Mouse (Mus musculus) erythroblast, embryonic 14.5 days (primary cell): ENCODE data around the gene Magi1. TPM values are rescaled to one million over a fixed set of nuclear protein-coding genes. Genes with fewer than 3 reads are reported as not detected.

Experiments used
- H3K27me3 ChIP-seq: 2 replicates; pipeline ENCODE4 v1.6.1; 2012; ENCODE audit warnings: inconsistent platforms; ENCODE audit not compliant: control insufficient read depth
- H3K36me3 ChIP-seq: 2 replicates; pipeline ENCODE4 v1.6.1; 2012; ENCODE audit warnings: mild to moderate bottlenecking, inconsistent platforms; ENCODE audit not compliant: control insufficient read depth
- H3K4me1 ChIP-seq: 2 replicates; pipeline ENCODE4 v1.6.1; 2012; ENCODE audit warnings: inconsistent platforms; ENCODE audit not compliant: control insufficient read depth
- H3K4me3 ChIP-seq: replicated peaks from 2 replicates; pipeline ENCODE3; 2012; ENCODE audit warnings: moderate library complexity, mild to moderate bottlenecking, inconsistent platforms
- H3K9me3 ChIP-seq: 2 replicates; pipeline ENCODE4 v1.6.1; 2012; ENCODE audit warnings: low read length, inconsistent platforms, mixed read lengths; ENCODE audit not compliant: control insufficient read depth
- GATA1 ChIP-seq: IDR thresholded peaks from 2 replicates; pipeline ENCODE4 v1.6.1; 2012; ENCODE audit warnings: low read length, inconsistent platforms, mixed read lengths
- TAL1 ChIP-seq: IDR thresholded peaks from 3 replicates; pipeline ENCODE4 v1.6.1; 2012; ENCODE audit warnings: low read length, inconsistent platforms, mixed read lengths
- polyA plus RNA-seq: library from polyadenylated mRNA; stranded (reverse); fragments of >175 nt; gene quantifications from 2 replicates; pipeline ENCODE4 v1.2.3, GENCODE M21; 2012

Magi1 gene
- polyA plus RNA-seq, 1 experiment = 0.16 TPM

- H3K4me3 ChIP-seq = no peak overlapping the region
- no peaks in the 10 kb centered on the region for H3K4me1 ChIP-seq
- H3K27me3 ChIP-seq = no peaks in the 10 kb centered on the region
- no peak for TF ChIP-seq GATA1
- no peak for TF ChIP-seq TAL1
- H3K36me3 ChIP-seq = no peaks in the 10 kb centered on the region
- H3K9me3 ChIP-seq = no peaks in the 10 kb centered on the region
Observed at GRCm38 (mm10) chr6:93818494-93818893, 465.2 kb downstream of the Magi1 start.

GRCm38 (mm10) chr6:93805407-93805936, 478.2 kb downstream of the Magi1 start:
- H3K4me3 ChIP-seq = no peak overlapping the region
- H3K27me3 ChIP-seq = no peaks in the 10 kb centered on the region
- no peak for TF ChIP-seq GATA1
- TF ChIP-seq TAL1 = no peak
- H3K36me3 ChIP-seq = no peaks in the 10 kb centered on the region
- no peaks in the 10 kb centered on the region for H3K9me3 ChIP-seq
- peaks cover 3% of the 10 kb centered on the region; the same call in 1 of the 2 replicates for H3K4me1 ChIP-seq

- TF ChIP-seq GATA1 (no peak), TAL1 (no peak)
- H3K9me3 ChIP-seq = no peaks in the 10 kb centered on the region
- H3K4me1 ChIP-seq = peaks cover 3% of the 10 kb centered on the region; the same call in 1 of the 2 replicates
- no peak overlapping the region for H3K4me3 ChIP-seq
- no peaks in the 10 kb centered on the region for H3K36me3 ChIP-seq
- no peaks in the 10 kb centered on the region for H3K27me3 ChIP-seq
Observed at GRCm38 (mm10) chr6:93802390-93802789, 481.3 kb downstream of the Magi1 start.

- TF ChIP-seq TAL1 (no peak), GATA1 (no peak)
- H3K4me3 ChIP-seq = no peak overlapping the region
Observed at GRCm38 (mm10) chr6:93800465-93800864, 483.3 kb downstream of the Magi1 start.

GRCm38 (mm10) chr6:93792309-93793215, 491.2 kb downstream of the Magi1 start:
- Histone ChIP-seq H3K9me3 (no peaks in the 10 kb centered on the region; the same call in none of the 2 replicates), H3K36me3 (no peaks in the 10 kb centered on the region), H3K4me1 (no peaks in the 10 kb centered on the region), H3K4me3 (no peak overlapping the region), H3K27me3 (no peaks in the 10 kb centered on the region)
- no peak for TF ChIP-seq GATA1
- no peak for TF ChIP-seq TAL1

More at GRCm38 (mm10) chr6:93800465-93800864, 483.3 kb downstream of the Magi1 start:
- Histone ChIP-seq H3K27me3 (no peaks in the 10 kb centered on the region), H3K9me3 (no peaks in the 10 kb centered on the region), H3K36me3 (no peaks in the 10 kb centered on the region), H3K4me1 (peaks cover 3% of the 10 kb centered on the region; the same call in 1 of the 2 replicates)

- no peaks in the 10 kb centered on the region for H3K36me3 ChIP-seq
- TF ChIP-seq TAL1 = no peak
- no peak for TF ChIP-seq GATA1
- no peaks in the 10 kb centered on the region; the same call in none of the 2 replicates for H3K9me3 ChIP-seq
- H3K27me3 ChIP-seq = no peaks in the 10 kb centered on the region
- H3K4me3 ChIP-seq = no peak overlapping the region
- no peaks in the 10 kb centered on the region for H3K4me1 ChIP-seq
Observed at GRCm38 (mm10) chr6:93789721-93790120, 494.0 kb downstream of the Magi1 start.

- Histone ChIP-seq H3K36me3 (no peaks in the 10 kb centered on the region), H3K4me3 (no peak overlapping the region), H3K27me3 (no peaks in the 10 kb centered on the region), H3K4me1 (no peaks in the 10 kb centered on the region), H3K9me3 (no peaks in the 10 kb centered on the region; the same call in 1 of the 2 replicates)
- TF ChIP-seq TAL1 = no peak
- TF ChIP-seq GATA1 = no peak
Observed at GRCm38 (mm10) chr6:93787042-93787441, 496.7 kb downstream of the Magi1 start.

GRCm38 (mm10) chr6:93786220-93786619, 497.5 kb downstream of the Magi1 start:
- no peaks in the 10 kb centered on the region for H3K9me3 ChIP-seq
- no peak overlapping the region for H3K4me3 ChIP-seq
- no peaks in the 10 kb centered on the region for H3K36me3 ChIP-seq
- TF ChIP-seq TAL1 (no peak), GATA1 (no peak)
- no peaks in the 10 kb centered on the region for H3K27me3 ChIP-seq
- H3K4me1 ChIP-seq = no peaks in the 10 kb centered on the region

GRCm38 (mm10) chr6:93771081-93771480, 512.6 kb downstream of the Magi1 start:
- no peak for TF ChIP-seq TAL1
- H3K4me1 ChIP-seq = no peaks in the 10 kb centered on the region
- H3K4me3 ChIP-seq = no peak overlapping the region
- H3K27me3 ChIP-seq = no peaks in the 10 kb centered on the region
- no peaks in the 10 kb centered on the region for H3K36me3 ChIP-seq
- H3K9me3 ChIP-seq = no peaks in the 10 kb centered on the region
